Mouse (Mus musculus) regulatory T cell (primary cell): ENCODE results near the gene Gm21964.

Source experiments
- in situ Hi-C: fragments of 300-600 bp; cut with MboI, MseI; formaldehyde crosslinking; loops from one replicate; pipeline ENCODE4 v1.15.1; 2025; ENCODE audit warnings: high pct_unique_total_duplicates

The Gm21964 gene

DNA sequence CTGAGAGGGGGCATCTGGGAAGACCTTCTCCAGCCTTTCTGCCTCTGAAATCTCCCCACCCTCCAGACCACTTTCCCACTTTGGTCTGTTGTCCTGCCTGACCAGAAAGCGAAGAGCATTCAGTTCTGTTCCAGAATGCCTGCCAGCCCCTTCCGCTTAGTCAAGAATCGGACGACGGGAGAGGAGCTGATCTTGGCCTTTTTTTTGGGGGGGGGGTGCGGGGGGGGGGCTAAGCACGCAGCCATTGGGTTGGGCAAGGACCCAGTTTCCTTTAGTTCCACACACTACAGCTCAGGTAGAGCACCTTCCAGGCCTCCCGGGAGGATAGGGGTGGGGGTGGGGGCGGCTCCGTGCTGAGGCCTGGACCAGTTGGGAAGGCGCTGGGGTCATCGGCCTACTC lies at the start of gene Gm21964:
Gene Gm21964, plus strand, starts transcription at position 301 of the 400 bp plus-strand sequence.
- in situ Hi-C loops: no loop called here

GRCm38 (mm10) chr8:110051208-110051607 lies 49.8 kb upstream of the Gm21964 start:
- in situ Hi-C loops: no loop called here

DNA sequence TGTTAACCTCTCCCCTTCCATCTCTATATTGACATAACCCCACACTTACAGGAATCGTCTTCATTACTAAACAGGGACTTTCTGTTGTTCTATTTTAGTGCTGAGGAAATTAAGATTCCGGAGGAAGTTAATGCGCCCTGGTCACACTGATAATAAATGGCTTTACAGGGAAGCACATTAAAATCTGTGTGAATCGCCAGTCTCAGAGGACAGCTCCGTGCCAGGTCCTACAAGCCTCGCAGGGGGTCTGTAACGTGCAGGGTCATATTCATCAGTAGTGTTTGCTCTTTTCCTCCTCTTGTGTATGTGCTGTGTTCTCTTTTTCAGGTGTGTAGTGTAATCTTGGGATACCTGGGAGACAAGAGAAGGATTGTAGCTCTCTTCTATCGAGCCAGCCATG lies 42.8 kb upstream of the Gm21964 start:
- in situ Hi-C loops: no loop called here

DNA sequence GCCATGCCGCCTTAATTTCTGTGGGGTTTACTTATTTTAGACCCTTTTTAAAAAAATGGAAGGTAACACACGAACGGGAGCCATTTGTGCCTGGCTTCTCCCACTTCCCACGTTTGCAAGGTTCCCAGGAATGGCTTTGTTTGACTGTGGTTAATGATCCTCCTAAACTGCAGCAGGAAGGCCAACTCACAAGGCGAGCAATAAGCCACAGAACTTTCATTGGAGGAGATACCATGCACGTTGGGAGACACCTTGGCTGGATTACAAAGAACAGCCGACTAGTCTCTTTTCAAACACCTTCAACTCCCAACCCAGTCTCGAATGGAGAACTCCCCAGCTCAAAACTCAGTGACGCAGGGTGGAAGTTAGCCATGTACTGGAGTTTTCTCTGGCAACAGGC lies 36.8 kb upstream of the Gm21964 start:
- in situ Hi-C loops: loop anchor here (10.0 kb wide), 1 partner anchor 1559 kb away; no protein-coding TSS in a partner anchor

GRCm38 (mm10) chr8:110064606-110065365 lies 36.2 kb upstream of the Gm21964 start:
- in situ Hi-C loops: loop anchor here (5.0 to 10.0 kb wide), 2 partner anchors 52 to 1560 kb away; no protein-coding TSS in a partner anchor

GRCm38 (mm10) chr8:110065676-110066075 lies 35.3 kb upstream of the Gm21964 start:
- in situ Hi-C loops: loop anchor here (5.0 to 10.0 kb wide), 2 partner anchors 53 to 1561 kb away; no protein-coding TSS in a partner anchor

GRCm38 (mm10) chr8:110069706-110070105 lies 31.3 kb upstream of the Gm21964 start:
- in situ Hi-C loops: loop anchor here (5.0 to 10.0 kb wide), 3 partner anchors 57 to 1565 kb away; partner anchors contain the start of gene Marveld3

DNA sequence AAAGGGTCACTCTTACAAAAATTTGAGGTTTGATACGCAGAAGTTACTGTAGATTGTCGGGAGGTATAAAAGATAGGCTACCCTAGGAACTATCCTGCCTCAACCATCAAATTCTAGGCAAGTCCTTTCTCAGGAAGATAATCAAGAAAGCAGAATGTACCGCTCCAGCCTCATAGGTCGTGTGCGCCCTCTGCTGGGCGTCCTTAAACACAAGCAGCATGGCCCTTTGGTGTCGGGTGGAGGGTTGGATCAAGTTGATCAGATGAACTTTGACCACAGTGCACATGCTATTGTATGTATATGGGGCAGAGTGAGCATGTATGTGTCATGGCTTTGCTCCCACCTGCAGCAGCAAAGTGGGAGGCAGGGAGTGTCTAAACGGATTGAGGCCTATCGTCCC lies 29.4 kb upstream of the Gm21964 start:
- in situ Hi-C loops: loop anchor here (10.0 kb wide), 1 partner anchor 107 kb away; the partner anchor contains the start of gene Marveld3

- in situ Hi-C loops: loop anchor here (10.0 kb wide), 1 partner anchor 110 kb away; the partner anchor contains the start of gene Marveld3
Observed at GRCm38 (mm10) chr8:110074496-110074895, 26.5 kb upstream of the Gm21964 start.

- in situ Hi-C loops: loop anchor here (10.0 kb wide), 1 partner anchor 115 kb away; the partner anchor contains the start of gene Marveld3
Observed at GRCm38 (mm10) chr8:110079282-110080221, 21.5 kb upstream of the Gm21964 start, which contains the start of gene Zfp612. TSS of gene Zfp612 (plus strand) at chr8:110079746.

DNA sequence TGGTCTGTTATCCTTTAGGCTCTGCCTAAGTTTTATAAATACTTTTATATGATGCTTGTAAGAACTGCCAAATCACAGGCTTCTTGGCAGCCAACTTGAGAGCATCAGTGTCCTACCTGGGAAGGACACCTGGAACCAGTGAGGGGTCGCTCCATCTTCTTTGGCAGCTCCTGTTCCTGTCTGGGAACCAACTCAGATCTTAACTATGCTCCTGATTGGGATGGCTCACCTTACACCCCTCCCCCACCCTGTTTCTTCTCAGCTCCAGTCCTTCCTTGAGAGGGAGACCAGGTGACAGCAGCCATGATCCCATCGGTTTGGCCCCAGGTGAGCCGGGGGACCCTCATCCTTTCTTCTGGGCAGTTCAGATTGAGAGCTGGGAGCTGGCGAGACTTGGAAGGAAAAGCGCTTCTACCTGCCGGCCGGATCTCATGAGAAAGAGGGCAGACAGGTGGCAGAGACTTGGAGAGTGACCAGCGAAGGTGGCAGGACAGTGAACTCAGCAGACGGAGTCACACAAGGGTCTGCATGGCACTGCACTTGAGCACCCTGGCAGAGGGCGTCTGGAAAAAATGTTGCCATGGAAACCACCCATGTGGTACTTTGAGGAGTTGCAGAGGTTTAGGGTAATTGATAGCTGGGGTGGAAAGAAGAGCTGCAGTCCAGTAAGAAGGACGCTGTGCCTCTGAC lies 18.4 kb upstream of the Gm21964 start:
- in situ Hi-C loops: no loop called here

DNA sequence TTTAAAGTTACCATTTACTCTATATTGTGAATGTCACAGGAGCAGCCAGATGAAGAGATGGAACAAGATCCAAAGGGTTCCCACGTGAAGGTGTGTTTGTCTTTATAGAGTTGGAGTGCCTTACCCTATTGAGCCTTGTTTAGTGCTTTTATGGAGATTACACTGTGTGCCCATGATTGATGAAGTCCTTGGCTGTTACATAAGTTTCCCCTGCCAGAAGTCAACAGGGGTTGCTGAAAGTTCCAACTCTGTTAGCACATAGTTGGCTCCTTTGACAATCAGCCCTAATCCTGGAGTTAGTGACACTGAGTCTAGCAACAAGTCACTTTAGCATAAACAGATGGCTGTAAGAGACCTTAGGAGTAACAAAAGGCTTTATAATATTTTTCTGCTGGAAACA lies 9.1 kb upstream of the Gm21964 start:
- in situ Hi-C loops: loop anchor here (10.0 kb wide), 1 partner anchor 1933 kb away; no protein-coding TSS in a partner anchor

- in situ Hi-C loops: no loop called here
Observed at GRCm38 (mm10) chr8:110101676-110102075, 669 bp downstream of the Gm21964 start.

- in situ Hi-C loops: no loop called here
Observed at GRCm38 (mm10) chr8:110102653-110103052, 1.6 kb downstream of the Gm21964 start, which contains the start of gene Gm17720. TSS of gene Gm17720 (minus strand) at chr8:110102753.

GRCm38 (mm10) chr8:110119715-110120114 lies 18.7 kb downstream of the Gm21964 start:
- in situ Hi-C loops: no loop called here

DNA sequence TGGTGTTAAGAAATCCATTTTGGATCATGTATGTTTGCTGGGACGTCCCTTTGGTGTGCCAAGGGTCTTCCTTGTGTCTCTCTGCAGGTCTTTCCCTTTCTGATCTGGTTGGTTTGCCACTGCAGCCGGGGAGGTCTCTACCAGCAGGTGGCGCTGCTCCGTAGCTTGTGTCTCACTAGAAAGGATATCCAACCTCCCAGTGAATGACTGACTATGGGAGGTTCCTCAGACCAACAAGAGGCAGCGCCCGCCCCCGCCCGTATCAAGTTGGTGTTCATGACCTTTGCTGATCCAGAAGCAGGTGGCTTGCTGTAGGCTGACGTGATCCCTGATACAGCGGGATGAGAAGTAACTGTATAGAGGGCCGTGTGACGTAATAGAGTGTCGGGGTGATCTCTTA lies 29.5 kb downstream of the Gm21964 start:
- in situ Hi-C loops: no loop called here

DNA sequence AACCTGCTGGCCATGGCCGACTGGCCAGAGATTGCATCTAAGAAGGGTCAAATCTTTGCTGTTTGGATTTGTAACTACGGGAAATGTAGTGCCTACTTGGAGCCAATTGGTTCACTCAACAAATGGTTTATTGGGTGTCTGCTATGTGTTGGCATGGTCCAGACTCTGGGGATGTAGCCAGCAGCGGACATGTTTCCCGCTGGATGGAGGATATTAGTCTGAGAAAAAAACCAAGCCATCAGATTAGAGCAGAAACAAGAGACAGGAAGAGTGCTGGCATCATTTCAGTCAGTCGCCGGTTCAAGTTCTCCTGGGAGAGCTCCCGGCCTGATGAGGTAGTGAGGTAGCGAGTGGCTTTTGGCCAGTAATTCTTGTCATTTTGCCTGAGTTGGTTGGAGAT lies 33.2 kb downstream of the Gm21964 start:
- in situ Hi-C loops: no loop called here

- in situ Hi-C loops: no loop called here
Observed at GRCm38 (mm10) chr8:110135515-110135914, 34.5 kb downstream of the Gm21964 start.

DNA sequence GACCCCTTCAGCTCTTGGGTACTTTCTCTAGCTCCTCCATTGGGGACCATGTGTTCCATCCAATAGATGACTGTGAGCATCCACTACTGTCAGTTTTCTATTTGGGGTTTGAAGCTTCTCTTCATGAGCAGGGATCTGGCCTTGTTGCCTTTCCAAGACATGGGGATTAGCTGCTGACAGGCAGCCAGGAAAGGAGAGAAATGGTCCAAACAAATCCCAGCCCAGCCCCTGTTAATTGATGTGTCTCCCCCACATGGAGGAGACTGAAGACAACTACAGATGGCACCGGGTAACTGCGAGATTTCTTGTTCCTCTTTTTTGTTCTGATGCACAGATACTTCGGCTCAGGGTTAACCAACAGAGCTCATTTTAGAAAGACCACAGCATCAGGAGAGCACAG lies 39.1 kb downstream of the Gm21964 start:
- in situ Hi-C loops: no loop called here

- in situ Hi-C loops: no loop called here
Observed at GRCm38 (mm10) chr8:110140770-110141169, 39.8 kb downstream of the Gm21964 start.

- in situ Hi-C loops: no loop called here
Observed at GRCm38 (mm10) chr8:110145538-110145937, 44.5 kb downstream of the Gm21964 start.
